Mouse (Mus musculus) right cerebral cortex, postnatal 25 days (tissue): ENCODE results near the gene Zfp831.

Experiments
- DNase-seq: peaks from one replicate; pipeline ENCODE4 v3.0.0; 2022

Gene Zfp831

DNA sequence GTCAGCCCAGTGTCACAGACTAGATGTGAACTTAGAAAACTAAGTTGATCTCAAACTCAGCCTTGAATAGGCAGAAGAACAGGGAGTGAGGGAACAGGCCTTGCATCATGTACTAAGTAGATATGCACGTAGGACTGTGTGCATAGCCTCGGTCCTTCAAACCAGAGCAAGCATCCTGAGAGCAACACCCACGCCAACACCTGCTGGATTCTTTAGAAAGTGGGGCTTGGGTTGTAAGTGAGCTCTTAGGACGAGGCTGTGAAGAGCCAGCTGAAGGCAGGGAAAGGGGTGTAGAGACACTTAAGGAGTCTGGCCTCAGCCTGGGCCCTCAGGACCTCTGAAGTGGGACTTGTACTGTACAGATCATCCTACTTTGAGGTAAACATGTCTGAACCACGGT is 12.0 kb downstream of the Zfp831 start:
- no peak for DNase-seq

DNA sequence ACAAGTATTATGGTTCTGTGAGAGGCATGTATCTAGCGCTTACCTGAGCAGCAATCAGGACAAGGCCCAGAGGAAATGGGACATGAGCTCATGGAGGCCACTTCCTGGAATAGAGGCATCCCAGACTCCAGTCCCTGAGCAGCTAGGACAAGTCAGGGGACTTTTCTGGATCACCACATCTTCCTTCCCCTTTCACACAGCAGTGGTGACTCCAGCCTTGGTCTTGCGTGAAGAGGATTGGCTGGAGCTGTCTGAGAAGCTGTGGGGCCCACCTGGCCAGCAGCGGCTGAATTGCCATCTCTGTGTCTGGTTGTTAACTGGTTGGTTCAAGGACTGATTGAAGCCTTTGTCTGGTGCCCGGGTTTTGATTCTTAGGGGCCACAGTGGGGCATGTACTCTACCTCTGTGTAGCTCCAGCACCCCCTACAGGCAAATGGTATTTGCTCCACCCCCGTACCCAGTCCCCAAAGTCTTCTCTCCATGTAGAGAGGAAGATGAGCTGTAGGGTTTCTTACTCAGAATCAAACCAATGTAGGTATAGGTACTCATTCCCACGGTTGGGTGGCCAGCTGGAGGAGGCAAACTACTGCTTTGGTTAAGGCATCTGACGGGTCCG is 15.0 kb downstream of the Zfp831 start:
- no peak for DNase-seq

GRCm38 (mm10) chr2:174659874-174660273 is 16.5 kb downstream of the Zfp831 start:
- no peak for DNase-seq

DNA sequence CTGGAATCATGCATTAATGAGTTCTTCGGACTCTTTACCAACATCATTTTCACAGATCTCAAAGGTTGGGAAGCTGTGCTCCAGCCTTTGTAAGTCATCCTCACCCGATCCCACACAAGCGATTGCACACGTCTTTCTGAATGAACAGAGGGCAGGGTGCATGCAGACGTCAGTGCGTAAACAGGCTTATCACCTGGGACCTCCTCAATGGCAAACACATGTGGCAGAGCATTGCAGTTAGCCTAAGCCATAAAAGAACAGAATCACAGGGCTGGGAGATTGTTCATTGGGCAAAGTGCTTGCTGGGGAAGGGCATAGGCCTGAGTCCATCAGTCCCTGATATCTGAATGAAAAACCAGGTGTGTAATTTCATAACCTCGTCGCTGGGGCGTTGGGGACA is 17.0 kb downstream of the Zfp831 start:
- DNase-seq = no peak

DNA sequence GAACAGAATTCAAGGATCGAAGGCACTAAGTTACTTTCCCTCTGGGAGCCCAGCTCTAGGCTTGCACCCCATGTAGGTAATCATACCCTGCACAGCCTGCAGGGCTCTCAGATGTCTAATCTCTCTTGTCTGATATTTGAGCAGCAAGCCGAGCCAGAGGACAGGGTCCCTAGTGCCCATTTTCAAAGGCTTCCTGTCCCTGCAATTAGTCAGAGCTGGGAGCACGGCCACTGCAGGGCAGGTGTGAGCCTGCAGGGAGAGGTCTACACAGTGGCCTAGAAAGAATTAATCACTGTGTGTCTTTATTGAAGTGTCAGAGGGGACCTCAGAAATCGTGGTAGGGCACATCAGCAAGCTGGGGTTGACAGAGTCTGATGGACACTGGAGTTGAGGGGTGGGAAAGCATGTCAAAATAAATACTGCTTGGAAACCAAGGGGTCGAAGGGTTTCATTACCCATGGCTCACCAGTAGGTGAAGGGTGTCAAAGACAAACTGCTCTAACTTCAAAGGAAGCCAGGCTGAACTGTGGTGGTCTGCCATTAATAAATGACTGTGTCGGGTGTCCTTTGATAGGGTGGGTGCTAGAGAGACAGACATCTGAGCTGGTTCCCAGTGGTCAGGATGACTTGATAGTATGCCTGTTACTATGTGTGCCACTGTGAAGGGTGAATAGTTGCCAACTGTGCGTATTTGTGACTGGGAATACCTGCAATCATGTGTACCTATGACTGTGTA is 18.3 kb downstream of the Zfp831 start:
- DNase-seq = no peak

DNA sequence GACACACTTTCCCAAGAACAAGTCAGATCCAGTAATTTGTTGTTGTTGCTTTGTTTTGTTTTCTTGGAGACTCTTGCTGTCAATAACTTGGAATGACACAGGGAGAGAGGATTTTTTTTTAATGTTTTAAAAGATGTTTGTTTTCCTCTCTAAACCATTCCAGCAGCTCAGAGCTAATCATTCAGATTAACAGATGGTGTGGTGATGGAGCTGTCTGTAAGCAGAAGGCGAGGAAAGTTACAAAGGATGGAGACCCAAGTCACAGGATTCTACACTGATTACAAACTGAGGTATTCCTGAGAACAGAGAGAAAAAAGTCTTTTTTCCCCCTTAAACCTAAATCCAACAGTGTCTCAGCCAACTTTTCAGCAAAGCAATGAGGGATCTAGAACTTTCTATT is 19.3 kb downstream of the Zfp831 start:
- no peak for DNase-seq

GRCm38 (mm10) chr2:174665404-174665803 is 22.1 kb downstream of the Zfp831 start:
- no peak for DNase-seq

DNA sequence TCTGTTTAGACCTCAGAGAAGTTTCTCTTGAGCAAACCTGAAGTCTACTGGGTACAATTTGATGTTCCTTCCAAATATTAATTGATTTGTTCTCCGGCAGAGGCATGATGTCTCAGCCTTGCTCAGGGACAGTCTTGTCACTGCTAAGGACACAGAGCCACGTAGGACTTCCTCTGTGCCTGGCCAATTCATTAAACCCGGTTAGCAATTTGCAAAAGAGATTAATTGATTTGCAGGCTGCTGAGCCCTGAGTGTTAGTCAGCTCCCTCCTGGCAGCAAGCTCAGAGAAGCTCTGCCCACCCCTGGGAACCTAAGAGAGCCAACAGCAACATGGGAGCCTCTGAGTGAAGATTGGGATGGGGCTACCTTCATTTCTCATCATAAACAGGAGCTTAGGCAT is 25.5 kb downstream of the Zfp831 start:
- DNase-seq = no peak

- DNase-seq = no peak
Measured at GRCm38 (mm10) chr2:174672506-174673190, 29.3 kb downstream of the Zfp831 start.

DNA sequence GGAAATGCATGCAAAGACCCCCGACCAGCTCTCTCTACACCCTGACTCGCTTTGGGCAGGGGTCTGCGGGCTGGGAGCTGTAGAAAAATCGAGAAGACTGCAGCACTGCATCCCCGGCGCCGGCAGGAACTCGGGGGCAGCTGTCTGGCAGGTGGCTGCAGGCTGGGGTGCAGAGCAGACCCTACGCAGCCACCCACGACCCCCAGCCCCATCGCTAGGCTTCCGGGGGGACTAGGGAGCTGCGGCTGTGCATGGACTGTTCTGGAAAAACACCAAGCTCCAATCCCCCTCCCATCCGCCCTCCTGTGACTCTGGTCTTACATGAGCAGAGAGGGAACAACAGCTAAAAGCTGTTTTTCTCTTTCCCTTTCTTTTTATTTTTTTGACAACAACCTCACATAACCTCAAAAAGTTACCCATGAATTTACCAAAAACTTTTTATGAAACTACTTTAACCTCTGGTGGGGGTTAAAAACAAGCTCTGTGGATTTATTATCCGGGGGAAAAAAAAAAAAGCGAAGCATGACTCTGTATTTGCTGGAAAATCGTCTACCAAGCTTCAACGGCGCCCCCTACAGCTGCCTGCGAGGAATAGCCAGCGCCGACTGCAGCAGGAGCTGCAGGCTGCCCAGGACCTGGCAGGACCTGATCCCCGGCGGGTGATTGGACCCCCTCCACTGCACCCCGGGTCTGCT is 30.4 kb downstream of the Zfp831 start:
- peak; percentile 84 for DNase-seq

DNA sequence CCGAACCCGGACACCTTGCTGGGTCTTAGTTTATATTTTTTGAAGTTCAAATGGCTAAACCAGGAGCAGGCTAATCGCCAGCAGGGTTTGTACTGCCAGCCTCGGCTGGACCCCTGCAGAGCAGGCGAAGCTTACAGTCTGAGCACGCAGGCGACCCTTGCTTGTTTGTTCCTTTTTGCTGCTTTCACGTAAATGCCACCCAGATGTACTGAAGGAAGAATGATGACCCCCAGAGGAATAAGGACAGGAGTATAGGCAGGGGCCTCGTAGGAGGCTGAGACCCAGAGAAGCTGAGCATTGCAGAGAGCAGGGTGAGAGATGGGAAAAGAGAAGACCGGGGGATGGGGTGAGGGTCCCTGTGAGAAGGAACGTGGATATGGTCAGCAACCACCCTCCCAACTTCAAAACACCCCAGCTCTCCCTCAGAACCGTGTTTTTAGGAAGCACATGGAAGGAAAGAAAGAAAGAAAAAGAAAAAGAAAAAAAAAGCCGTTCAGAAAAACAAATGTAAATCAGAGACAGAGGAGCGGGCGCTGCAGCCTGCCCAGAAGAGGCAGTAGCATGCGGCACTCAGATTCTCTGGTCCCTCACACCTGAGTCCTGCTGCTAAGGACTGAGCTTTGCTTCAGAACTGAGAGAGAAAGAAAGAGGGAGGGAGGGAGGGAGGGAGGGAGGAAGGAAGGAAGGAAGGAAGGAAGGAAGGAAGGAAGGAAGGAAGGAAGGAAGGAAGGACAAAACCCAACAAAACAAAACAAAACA is 31.1 kb downstream of the Zfp831 start:
- no peak for DNase-seq

DNA sequence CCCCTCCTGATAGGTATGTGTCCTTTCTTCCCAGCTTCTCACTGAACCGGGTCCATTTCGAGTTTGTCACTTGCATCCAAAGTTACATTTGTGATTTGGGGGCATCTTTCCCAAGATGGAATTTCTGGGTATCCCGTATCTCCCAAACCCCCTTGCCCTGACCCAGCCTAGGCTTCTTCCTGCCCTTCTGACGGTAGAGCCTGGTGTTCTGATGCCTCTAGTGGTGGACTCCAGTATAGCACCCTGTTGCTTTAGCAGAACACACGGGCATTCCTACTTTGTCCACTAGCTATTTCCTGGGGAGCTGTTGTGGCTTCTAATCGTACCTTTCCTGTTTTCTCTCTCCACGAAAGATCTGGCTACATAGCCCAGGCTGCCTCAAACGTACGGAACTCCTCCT is 32.3 kb downstream of the Zfp831 start:
- DNase-seq = peak; percentile 57

DNA sequence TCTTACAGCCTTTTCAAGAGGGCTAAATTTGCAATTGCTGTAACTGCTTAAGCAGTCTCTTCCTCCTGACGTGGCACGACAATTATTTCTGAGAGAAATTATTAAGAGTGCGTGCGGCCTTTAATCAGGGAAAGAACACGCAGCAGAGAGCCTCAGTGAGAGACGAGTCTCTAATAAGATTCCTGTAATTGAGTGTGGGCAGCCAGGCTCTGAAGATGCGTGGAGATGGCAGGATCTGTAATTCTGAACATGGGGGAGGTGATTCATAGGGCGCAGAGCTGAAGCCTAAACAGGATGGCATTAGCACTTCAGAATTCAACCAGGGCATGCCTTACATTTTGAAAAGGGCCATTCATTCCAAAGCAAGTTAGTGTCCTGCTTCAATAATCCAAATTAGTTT is 58.0 kb downstream of the Zfp831 start:
- no peak for DNase-seq

DNA sequence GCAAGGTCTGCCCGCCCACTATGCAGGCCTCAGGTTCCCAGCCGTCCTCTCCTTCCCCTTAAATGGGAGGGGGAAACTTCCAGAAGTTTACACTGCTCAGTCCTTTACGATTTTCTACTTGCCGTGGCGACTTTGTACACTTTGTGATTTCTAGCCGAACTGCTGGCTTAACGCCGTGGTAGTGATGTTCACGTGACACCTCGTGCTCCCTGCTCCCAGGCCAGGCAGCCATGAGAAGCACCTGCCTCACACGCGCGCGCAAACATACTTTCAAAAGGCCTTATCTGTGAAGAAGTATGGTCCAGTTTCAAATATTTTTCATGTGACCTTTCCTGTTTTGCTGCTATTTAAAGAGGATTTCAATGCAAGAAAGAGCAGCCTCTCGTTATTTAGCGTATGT is 63.8 kb downstream of the Zfp831 start:
- DNase-seq = no peak

DNA sequence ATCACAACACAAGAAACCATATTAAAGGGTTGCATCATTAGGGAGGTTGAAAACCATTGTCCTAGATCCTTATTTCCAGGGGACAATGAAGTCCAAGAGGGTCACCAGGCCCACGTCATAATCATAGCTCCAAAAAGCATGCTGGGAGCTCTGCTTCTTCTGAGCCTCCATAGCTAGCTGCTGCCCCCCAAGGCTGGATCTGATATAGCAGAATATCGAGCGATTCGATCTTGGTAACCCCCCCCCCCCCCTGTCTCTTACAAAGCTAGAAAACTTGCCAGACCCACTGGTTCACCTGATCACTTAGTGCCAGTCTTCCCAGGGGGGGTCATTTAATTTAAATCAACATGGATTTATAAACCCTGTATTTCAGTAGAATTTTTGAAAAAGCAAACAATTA is 65.3 kb downstream of the Zfp831 start:
- no peak for DNase-seq

- DNase-seq = no peak
Measured at GRCm38 (mm10) chr2:174710185-174710584, 66.9 kb downstream of the Zfp831 start.

DNA sequence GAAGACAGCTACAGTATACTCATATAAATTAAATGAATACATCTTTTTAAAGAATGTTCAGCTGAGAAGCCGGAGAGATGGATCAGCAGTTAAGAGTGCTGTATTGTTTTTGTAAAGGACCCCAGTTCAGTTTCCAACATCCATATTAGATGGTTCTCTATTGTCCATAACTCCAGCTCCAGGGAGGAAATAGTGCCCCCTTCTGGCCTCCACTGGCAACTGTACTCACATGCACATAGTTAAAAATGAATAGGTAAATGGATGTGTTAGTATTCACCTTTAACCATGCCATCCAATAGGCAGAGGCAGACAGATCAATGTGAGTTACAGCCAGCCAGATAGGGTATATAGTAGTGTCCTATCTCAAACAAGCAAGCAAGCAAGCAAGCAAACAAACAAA is 68.7 kb downstream of the Zfp831 start:
- no peak for DNase-seq

DNA sequence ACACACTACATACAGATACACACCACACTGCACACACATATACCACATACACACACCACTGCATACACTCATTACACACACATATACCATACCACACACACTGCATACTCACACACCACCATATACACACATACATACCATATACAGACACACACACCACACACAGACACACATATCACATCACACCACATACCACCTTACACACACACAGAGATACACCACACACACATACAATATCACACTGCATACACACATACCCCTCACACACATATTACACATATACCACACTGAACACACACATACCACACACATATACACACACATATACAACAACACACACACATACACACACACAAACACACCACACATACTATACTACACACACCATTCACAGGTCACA is 72.6 kb downstream of the Zfp831 start:
- DNase-seq = no peak

DNA sequence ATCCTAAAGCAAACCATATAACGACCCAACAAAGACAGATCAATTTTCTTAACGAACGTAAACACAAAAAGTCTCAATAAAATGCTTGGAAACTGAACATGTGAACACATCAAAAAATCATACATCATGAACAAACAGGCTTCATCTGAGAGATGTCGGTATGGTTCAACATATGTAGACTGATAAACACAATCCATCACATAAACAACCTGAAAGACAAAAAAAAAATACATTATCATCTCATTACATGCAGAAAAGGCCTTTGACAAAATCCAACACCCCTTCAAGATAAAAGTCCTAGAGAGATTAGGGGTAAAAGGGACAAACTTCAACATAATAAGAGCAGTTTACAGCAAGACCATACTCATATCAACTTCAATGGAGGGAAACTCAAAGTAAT is 74.5 kb downstream of the Zfp831 start:
- no peak for DNase-seq

DNA sequence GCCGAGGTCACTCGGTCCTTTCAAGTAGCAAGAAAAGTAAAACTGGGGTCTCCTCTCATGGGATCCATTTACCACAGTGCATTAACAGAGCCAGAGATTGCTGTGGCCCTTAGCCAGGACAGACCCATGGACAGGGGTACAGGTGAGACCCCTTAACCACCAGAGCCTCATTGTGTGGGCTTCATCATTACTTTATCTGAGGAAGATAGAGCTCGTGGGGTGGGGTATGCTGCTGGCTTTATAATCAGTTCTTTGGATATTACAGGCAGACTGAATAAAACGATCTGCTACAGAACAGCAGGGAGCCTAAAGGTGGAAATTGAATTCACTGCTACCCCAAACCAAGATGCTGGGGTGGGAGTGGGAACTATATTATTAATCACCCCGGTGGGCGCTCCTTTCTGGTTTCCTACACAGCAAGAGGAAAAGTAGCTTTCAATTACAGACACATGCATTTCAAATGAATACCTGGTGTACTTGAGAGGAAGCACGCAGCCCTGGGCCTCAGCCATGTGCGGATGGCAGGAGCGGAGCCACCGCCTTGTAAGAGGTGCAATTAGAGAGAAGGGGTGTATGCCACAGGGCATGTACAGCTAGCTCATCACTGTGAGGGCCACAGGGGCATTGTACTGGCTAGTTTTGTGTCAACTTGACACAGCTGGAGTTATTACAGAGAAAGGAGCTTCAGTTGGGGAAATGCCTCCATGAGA is 83.9 kb downstream of the Zfp831 start:
- DNase-seq = no peak

DNA sequence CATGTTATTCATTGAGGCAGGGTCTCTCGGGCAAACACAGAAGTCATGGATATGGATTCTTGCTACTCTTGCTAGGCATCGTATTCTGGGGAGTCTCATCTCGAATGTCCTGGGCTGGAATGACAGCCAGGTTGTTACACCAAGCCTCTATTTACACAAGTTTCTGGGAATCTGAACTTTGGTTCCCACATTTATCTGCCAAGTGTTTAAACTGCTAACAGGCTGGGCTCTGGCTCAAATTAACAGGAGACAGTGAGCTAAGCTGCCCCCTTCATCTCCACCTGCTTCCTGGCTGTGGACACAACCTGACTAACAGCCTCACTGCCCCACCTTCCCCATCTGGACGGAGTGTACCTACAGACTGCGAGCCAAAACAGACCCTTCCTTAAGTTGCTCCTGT is 88.6 kb downstream of the Zfp831 start:
- no peak for DNase-seq

DNA sequence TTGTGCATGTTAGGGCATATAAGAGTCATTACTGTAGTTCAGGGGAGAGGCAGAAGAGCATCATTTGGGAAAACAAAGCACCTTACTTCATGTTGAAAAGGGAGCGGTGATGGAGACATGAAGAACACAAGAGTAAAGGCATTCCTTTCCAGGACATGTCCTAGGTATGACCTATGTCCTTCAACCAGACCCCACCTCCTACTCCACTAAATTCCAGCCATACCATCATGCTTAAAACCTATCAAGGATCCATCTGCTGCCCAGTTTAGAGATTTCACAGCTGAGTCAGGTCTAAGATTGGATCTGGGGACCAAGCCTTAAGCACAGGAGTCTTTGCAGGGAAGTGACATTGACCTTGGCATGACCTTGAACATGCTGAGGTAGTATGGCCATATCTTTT is 91.9 kb downstream of the Zfp831 start:
- DNase-seq = no peak
